Mouse (Mus musculus) liver, adult 2 months (tissue): Measurements from ENCODE around the gene Celf2. TPM values are rescaled to one million over a fixed set of nuclear protein-coding genes. Genes with fewer than 3 reads are reported as not detected.

Experiments
- DNase-seq: peaks from one replicate; pipeline ENCODE4 v3.0.0-alpha.2; 2011; ENCODE audit warnings: low read depth, low spot score; ENCODE audit errors: extremely low read depth
- H3K27ac ChIP-seq: fragments of 200-500 bp; replicated peaks from 2 replicates; pipeline ENCODE4 v1.5.1; 2012; ENCODE audit warnings: low read depth, mild to moderate bottlenecking, control low read depth, inconsistent platforms, low read length; ENCODE audit not compliant: insufficient read depth
- H3K27me3 ChIP-seq: fragments of 200-500 bp; 2 replicates; pipeline ENCODE4 v1.6.1; 2012; ENCODE audit warnings: mild to moderate bottlenecking, moderate library complexity, low read length, inconsistent platforms; ENCODE audit not compliant: control insufficient read depth, insufficient read depth
- H3K36me3 ChIP-seq: fragments of 200-500 bp; 2 replicates; pipeline ENCODE4 v1.6.1; 2012; ENCODE audit warnings: low read length, inconsistent platforms; ENCODE audit not compliant: control insufficient read depth, insufficient read depth
- H3K4me1 ChIP-seq: fragments of 200-500 bp; 2 replicates; pipeline ENCODE4 v1.6.1; 2011; ENCODE audit warnings: low read length; ENCODE audit not compliant: control insufficient read depth, insufficient read depth
- H3K4me3 ChIP-seq: fragments of 200-500 bp; 2 replicates; pipeline ENCODE4 v1.5.1; 2011; ENCODE audit warnings: low read depth, mild to moderate bottlenecking, control low read depth, low read length, moderate library complexity; ENCODE audit not compliant: insufficient read depth
- H3K79me2 ChIP-seq: fragments of 200-500 bp; 2 replicates; pipeline ENCODE4 v1.6.1; 2012; ENCODE audit warnings: inconsistent platforms, mild to moderate bottlenecking, low read length, moderate library complexity; ENCODE audit not compliant: control insufficient read depth, insufficient read depth
- H3K9ac ChIP-seq: fragments of 200-500 bp; 2 replicates; pipeline ENCODE4 v1.6.1; 2012; ENCODE audit warnings: low read depth, mild to moderate bottlenecking, control low read depth, inconsistent platforms, low read length
- CTCF ChIP-seq: fragments of 200-500 bp; IDR thresholded peaks from 2 replicates; pipeline ENCODE4 v1.5.1; 2011; ENCODE audit warnings: low read depth, low read length, control low read depth
- POLR2A ChIP-seq: fragments of 200-500 bp; IDR thresholded peaks from 2 replicates; pipeline ENCODE4 v1.6.1; 2011; ENCODE audit warnings: low read length, control low read depth; ENCODE audit not compliant: insufficient read depth; ENCODE audit errors: extremely low read depth
- WGBS: fragments of 180-500 bp; shearing (Covaris S2); methylation state at CpG from one replicate; pipeline ENCODE4 v1.1.7; 2018; 5-methylcytosine and 5-hydroxymethylcytosine counted together
- polyA plus RNA-seq: library from polyadenylated mRNA; depleted of rRNA; stranded (reverse); fragments of >200 nt; gene quantifications from 2 replicates; pipeline ENCODE4 v1.2.3, GENCODE M21; 2012
- total RNA-seq: library from RNA; depleted of rRNA; stranded (reverse); fragments of >200 nt; gene quantifications from 2 replicates; pipeline ENCODE4 v1.2.3, GENCODE M21; 2014

The Celf2 gene
- total and polyA plus RNA-seq, 2 experiments: 2.9 to 4.7 TPM

- H3K79me2 ChIP-seq: no peaks in the 10 kb centered on the region
- TF ChIP-seq POLR2A (no peak), CTCF (no peak)
- no peaks in the 10 kb centered on the region for H3K4me1 ChIP-seq
- H3K27ac ChIP-seq: no peak overlapping the region
- no peak for DNase-seq
- no peaks in the 10 kb centered on the region for H3K36me3 ChIP-seq
- no peaks in the 10 kb centered on the region for H3K27me3 ChIP-seq
- H3K4me3 ChIP-seq: no peak overlapping the region
- no peak overlapping the region for H3K9ac ChIP-seq
- 81% methylated on average over 7 of the region's 7 CpGs for WGBS
Measured at GRCm38 (mm10) chr2:6794858-6795257, 714.5 kb downstream of the Celf2 start.

- WGBS: 87% methylated on average over 2 of the region's 2 CpGs
- H3K27ac ChIP-seq: no peak overlapping the region
- TF ChIP-seq POLR2A (no peak), CTCF (no peak)
Measured at GRCm38 (mm10) chr2:6790876-6791275, 718.5 kb downstream of the Celf2 start.

GRCm38 (mm10) chr2:6786494-6787144 lies 722.7 kb downstream of the Celf2 start:
- Histone ChIP-seq H3K27me3 (no peaks in the 10 kb centered on the region), H3K36me3 (no peaks in the 10 kb centered on the region), H3K4me1 (no peaks in the 10 kb centered on the region), H3K79me2 (no peaks in the 10 kb centered on the region), H3K27ac (no peak overlapping the region), H3K9ac (no peak overlapping the region), H3K4me3 (no peak overlapping the region)
- DNase-seq: no peak
- WGBS: 67% methylated on average over 3 of the region's 3 CpGs
- TF ChIP-seq CTCF (no peak), POLR2A (no peak)

More at GRCm38 (mm10) chr2:6790876-6791275, 718.5 kb downstream of the Celf2 start:
- H3K9ac ChIP-seq: no peak overlapping the region
- H3K36me3 ChIP-seq: no peaks in the 10 kb centered on the region
- no peaks in the 10 kb centered on the region for H3K79me2 ChIP-seq
- H3K4me3 ChIP-seq: no peak overlapping the region
- DNase-seq: no peak
- no peaks in the 10 kb centered on the region for H3K4me1 ChIP-seq
- no peaks in the 10 kb centered on the region for H3K27me3 ChIP-seq

- Histone ChIP-seq H3K79me2 (no peaks in the 10 kb centered on the region), H3K4me1 (no peaks in the 10 kb centered on the region), H3K36me3 (no peaks in the 10 kb centered on the region), H3K27ac (no peak overlapping the region), H3K27me3 (no peaks in the 10 kb centered on the region), H3K9ac (no peak overlapping the region), H3K4me3 (no peak overlapping the region)
- 94% methylated on average over 2 of the region's 2 CpGs for WGBS
- TF ChIP-seq CTCF (no peak), POLR2A (no peak)
- no peak for DNase-seq
Measured at GRCm38 (mm10) chr2:6770214-6770613, 739.1 kb downstream of the Celf2 start.

GRCm38 (mm10) chr2:6762381-6762780 lies 747.0 kb downstream of the Celf2 start:
- H3K27me3 ChIP-seq: no peaks in the 10 kb centered on the region
- H3K9ac ChIP-seq: no peak overlapping the region
- no peaks in the 10 kb centered on the region for H3K4me1 ChIP-seq
- TF ChIP-seq POLR2A: no peak
- TF ChIP-seq CTCF: no peak
- H3K4me3 ChIP-seq: no peak overlapping the region
- no peak for DNase-seq
- H3K79me2 ChIP-seq: no peaks in the 10 kb centered on the region
- no peak overlapping the region for H3K27ac ChIP-seq
- no peaks in the 10 kb centered on the region for H3K36me3 ChIP-seq
- WGBS: 75% methylated on average over 2 of the region's 2 CpGs

- no peak for DNase-seq
- TF ChIP-seq CTCF (no peak), POLR2A (no peak)
- no peaks in the 10 kb centered on the region for H3K27me3 ChIP-seq
- H3K9ac ChIP-seq: no peak overlapping the region
- 79% methylated on average over 2 of the region's 2 CpGs for WGBS
- H3K4me1 ChIP-seq: no peaks in the 10 kb centered on the region
- H3K36me3 ChIP-seq: no peaks in the 10 kb centered on the region
- no peaks in the 10 kb centered on the region for H3K79me2 ChIP-seq
- H3K27ac ChIP-seq: no peak overlapping the region
- H3K4me3 ChIP-seq: no peak overlapping the region
Measured at GRCm38 (mm10) chr2:6743173-6743572, 766.2 kb downstream of the Celf2 start.
